Mouse (Mus musculus) midbrain, embryonic 12.5 days (tissue): ENCODE measurements around the gene Rbp3. TPM values are rescaled to one million over a fixed set of nuclear protein-coding genes. Genes with fewer than 3 reads are reported as not detected.

Experiments used
- ATAC-seq: fragments of 200-750 bp; cut with Nextera tagmentation; 2 replicates; pipeline ENCODE4 v1.8.0; 2017; ENCODE audit warnings: low read depth, moderate TSS enrichment, moderate library complexity; ENCODE audit not compliant: low FRiP score
- H3K27ac ChIP-seq: fragments of 300-500 bp; sonication (generic); replicated peaks from 2 replicates; pipeline ENCODE4 v1.5.1; 2016; ENCODE audit warnings: mild to moderate bottlenecking
- H3K27me3 ChIP-seq: fragments of 300-500 bp; sonication (generic); 2 replicates; pipeline ENCODE4 v1.6.1; 2016; ENCODE audit warnings: mild to moderate bottlenecking
- H3K36me3 ChIP-seq: fragments of 300-500 bp; sonication (generic); 2 replicates; pipeline ENCODE4 v1.6.1; 2016
- H3K4me1 ChIP-seq: fragments of 300-500 bp; sonication (generic); 2 replicates; pipeline ENCODE4 v1.6.1; 2016
- H3K4me2 ChIP-seq: fragments of 300-500 bp; sonication (generic); replicated peaks from 2 replicates; pipeline ENCODE4 v1.6.1; 2016; ENCODE audit warnings: mild to moderate bottlenecking, moderate library complexity
- H3K4me3 ChIP-seq: fragments of 300-500 bp; sonication (generic); 2 replicates; pipeline ENCODE4 v1.5.1; 2016; ENCODE audit warnings: mild to moderate bottlenecking
- H3K9ac ChIP-seq: fragments of 300-500 bp; sonication (generic); replicated peaks from 2 replicates; pipeline ENCODE4 v1.6.1; 2016; ENCODE audit warnings: mild to moderate bottlenecking, moderate library complexity
- H3K9me3 ChIP-seq: fragments of 300-500 bp; sonication (generic); 2 replicates; pipeline ENCODE4 v1.6.1; 2016; ENCODE audit warnings: mild to moderate bottlenecking
- WGBS: fragments of 180-500 bp; shearing (Covaris S2); methylation state at CpG from one replicate; pipeline ENCODE4 v1.1.7; 2016; 5-methylcytosine and 5-hydroxymethylcytosine counted together
- polyA plus RNA-seq: library from polyadenylated mRNA; unstranded; fragments of >200 nt; fragmentation: Nextera tagmentation; extraction: Ambion mirVana; gene quantifications from 2 replicates; pipeline ENCODE4 v1.2.1, GENCODE M21; 2016

The Rbp3 gene
- polyA plus RNA-seq, 1 experiment from 2014 or later: 0.09 TPM

DNA sequence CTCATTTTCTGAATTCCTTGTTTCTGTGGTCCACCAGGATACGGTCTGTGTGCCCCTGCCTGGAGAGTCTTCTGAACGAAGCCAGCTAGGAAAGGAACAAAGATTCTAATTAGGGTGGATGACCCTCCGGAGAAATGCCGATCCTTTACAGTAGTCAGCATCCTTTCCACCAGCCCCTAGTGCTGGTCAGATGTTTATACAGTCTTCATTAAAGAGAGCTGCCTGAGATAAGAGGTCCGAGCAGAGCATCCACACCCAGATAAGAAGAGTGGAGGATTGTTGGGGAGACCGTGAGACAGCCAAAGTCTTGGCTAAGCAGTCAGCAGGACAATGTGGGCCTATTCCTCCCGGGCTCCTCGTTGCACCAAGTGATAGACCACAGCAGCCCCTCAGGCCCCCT is 13.1 kb upstream of the Rbp3 start, which contains the start of gene Gdf2:
TSS of gene Gdf2 (plus strand) at position 301 of the 400 bp plus-strand sequence.
- Histone ChIP-seq H3K36me3 (no peaks in the 10 kb centered on the region), H3K9me3 (no peaks in the 10 kb centered on the region), H3K9ac (no peak within 1 kb of the TSS), H3K4me2 (no peak within 1 kb of the TSS), H3K4me1 (0 out of 2 replicates have a peak, but pooled peaks cover 3% of the 10 kb centered on the region), H3K27me3 (no peaks in the 10 kb centered on the region), H3K4me3 (no peak within 1 kb of the TSS), H3K27ac (no peak within 1 kb of the TSS)
- WGBS: 81% methylated on average over 8 of the region's 8 CpGs
- ATAC-seq: no peak

GRCm38 (mm10) chr14:33942222-33942621 is 11.6 kb upstream of the Rbp3 start:
- H3K27ac ChIP-seq: no peak overlapping the region
- no peak for ATAC-seq
- no peak overlapping the region for H3K4me3 ChIP-seq
- 76% methylated on average over 5 of the region's 5 CpGs for WGBS
- no peaks in the 10 kb centered on the region for H3K9me3 ChIP-seq
- no peaks in the 10 kb centered on the region for H3K27me3 ChIP-seq
- H3K36me3 ChIP-seq: no peaks in the 10 kb centered on the region
- H3K4me2 ChIP-seq: no peak overlapping the region
- H3K9ac ChIP-seq: no peak overlapping the region
- H3K4me1 ChIP-seq: 0 out of 2 replicates have a peak, but pooled peaks cover 3% of the 10 kb centered on the region

DNA sequence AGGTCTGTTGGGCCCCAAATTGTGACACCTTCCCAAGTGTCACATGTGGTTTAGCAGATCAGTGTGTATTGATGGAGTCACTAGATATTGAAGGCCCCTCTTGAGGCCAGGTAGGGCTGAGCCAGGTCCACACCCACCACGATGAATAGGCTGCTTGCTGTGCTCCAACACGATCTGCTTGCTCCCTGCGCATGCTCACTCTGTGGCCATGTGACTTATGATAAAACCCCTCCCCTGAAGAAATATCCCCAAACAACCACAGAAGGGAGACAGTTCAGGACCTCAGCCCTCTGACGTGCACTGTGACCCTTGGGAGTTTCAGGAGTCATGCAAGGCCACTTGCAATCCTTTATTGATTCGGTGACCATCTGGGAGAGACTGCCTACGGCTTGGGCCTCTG is 7.7 kb upstream of the Rbp3 start:
- no peaks in the 10 kb centered on the region for H3K27me3 ChIP-seq
- H3K9me3 ChIP-seq: no peaks in the 10 kb centered on the region
- H3K4me2 ChIP-seq: no peak overlapping the region
- no peak overlapping the region for H3K9ac ChIP-seq
- no peak overlapping the region for H3K4me3 ChIP-seq
- ATAC-seq: no peak
- no peak overlapping the region for H3K27ac ChIP-seq
- no peaks in the 10 kb centered on the region for H3K36me3 ChIP-seq
- no peaks in the 10 kb centered on the region for H3K4me1 ChIP-seq
- 84% methylated on average over 6 of the region's 6 CpGs for WGBS

DNA sequence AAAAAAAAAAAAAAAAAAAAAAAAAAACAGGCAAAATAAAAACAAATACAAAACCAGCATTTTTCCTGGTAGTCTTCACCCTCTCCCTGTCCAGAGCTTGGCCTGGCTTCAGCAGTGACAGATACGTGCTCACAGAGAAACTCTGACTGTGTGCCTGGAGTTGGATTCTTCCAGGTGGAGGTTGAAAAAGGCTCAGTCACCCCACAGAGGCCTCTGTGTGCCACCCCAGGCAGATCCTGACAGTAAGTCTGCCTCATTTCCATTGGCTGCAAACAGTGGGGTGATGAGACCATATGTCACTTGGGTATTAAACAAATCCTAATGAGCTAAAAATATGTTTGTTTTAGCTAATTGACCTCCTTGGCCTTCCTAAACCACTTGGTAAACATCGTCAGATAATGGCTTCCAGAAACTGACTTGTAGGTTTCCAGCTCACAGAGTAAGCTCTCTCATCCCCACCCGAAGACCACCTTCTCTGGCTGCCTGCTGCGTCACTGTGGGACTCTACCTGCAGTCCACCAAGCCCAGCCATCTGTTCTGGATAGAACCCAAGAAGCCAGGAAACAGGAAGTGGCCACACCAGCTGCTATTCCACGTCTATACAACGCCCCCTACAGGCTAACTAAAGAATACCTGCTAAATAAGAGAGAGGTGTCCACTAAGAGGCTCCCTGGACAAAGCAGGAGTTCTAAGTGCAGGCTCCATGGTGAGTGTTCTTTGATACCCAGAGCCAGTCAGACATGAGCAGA is 1.4 kb upstream of the Rbp3 start:
- ATAC-seq: no peak
- Histone ChIP-seq H3K27me3 (no peaks in the 10 kb centered on the region), H3K4me2 (no peak overlapping the region), H3K4me1 (no peaks in the 10 kb centered on the region), H3K9ac (no peak overlapping the region), H3K9me3 (no peaks in the 10 kb centered on the region), H3K36me3 (no peaks in the 10 kb centered on the region), H3K4me3 (no peak overlapping the region), H3K27ac (no peak overlapping the region)
- 58% methylated on average over 6 of the region's 6 CpGs for WGBS

DNA sequence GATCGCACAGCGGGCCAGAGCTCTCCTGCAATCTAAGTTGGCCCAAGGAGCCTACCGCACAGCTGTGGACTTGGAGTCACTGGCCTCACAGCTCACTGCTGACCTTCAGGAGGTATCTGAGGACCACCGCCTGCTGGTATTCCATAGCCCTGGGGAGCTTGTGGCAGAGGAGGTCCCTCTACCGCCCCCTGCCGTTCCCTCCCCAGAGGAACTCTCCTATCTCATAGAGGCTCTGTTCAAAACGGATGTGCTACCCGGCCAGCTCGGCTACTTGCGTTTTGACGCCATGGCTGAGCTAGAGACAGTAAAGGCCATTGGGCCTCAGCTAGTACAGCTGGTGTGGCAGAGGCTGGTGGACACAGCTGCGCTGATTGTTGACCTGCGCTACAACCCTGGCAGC is 2.3 kb downstream of the Rbp3 start:
- no peak overlapping the region for H3K4me2 ChIP-seq
- H3K9me3 ChIP-seq: no peaks in the 10 kb centered on the region
- H3K27ac ChIP-seq: no peak overlapping the region
- H3K4me1 ChIP-seq: no peaks in the 10 kb centered on the region
- H3K9ac ChIP-seq: no peak overlapping the region
- H3K36me3 ChIP-seq: no peaks in the 10 kb centered on the region
- H3K4me3 ChIP-seq: no peak overlapping the region
- H3K27me3 ChIP-seq: no peaks in the 10 kb centered on the region
- WGBS: 83% methylated on average over 13 of the region's 13 CpGs
- ATAC-seq: no peak

DNA sequence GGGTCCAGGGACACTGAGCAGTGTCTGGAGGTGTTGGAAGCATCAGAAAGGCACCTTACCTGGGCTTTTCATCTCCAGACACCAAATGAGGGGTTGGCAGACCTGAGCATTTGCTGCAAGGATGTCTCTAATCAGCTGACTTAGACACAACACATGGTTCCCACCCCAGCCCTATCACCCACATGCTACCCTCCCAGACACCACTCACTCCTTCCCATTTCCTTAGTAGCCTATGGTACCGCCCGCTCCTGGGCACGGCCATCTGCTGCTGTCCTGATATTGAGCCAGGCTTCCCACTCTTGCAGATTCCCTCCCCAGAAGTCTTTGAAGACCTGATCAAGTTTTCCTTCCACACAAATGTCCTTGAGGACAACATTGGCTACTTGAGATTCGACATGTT is 4.4 kb downstream of the Rbp3 start:
- H3K4me3 ChIP-seq: no peak overlapping the region
- ATAC-seq: no peak
- H3K9me3 ChIP-seq: no peaks in the 10 kb centered on the region
- no peaks in the 10 kb centered on the region for H3K4me1 ChIP-seq
- H3K9ac ChIP-seq: no peak overlapping the region
- no peaks in the 10 kb centered on the region for H3K36me3 ChIP-seq
- H3K4me2 ChIP-seq: no peak overlapping the region
- H3K27me3 ChIP-seq: no peaks in the 10 kb centered on the region
- no peak overlapping the region for H3K27ac ChIP-seq
- WGBS: 89% methylated on average over 4 of the region's 4 CpGs

DNA sequence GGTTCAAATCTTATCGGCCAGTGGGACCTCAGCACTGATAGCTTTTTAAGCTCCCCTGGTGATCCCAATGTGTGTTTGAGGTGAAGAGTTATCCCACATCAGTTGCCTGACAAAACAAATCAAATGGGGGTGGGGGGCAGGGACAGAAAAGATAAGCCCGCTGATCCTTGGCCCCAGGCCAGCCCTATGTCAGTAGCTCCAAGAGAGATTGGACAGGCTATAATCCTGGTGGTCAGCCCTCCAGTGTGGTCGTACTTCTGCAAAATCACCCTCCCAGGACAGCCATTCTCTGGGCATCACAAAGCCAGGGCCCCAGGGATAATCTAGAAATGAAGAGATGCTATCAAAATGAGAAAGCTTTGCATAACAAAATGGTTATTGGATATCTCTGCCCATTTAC is 5.0 kb downstream of the Rbp3 start:
- no peaks in the 10 kb centered on the region for H3K9me3 ChIP-seq
- no peak overlapping the region for H3K4me2 ChIP-seq
- ATAC-seq: no peak
- H3K27me3 ChIP-seq: no peaks in the 10 kb centered on the region
- H3K36me3 ChIP-seq: no peaks in the 10 kb centered on the region
- H3K27ac ChIP-seq: no peak overlapping the region
- no peaks in the 10 kb centered on the region for H3K4me1 ChIP-seq
- WGBS: 68% methylated on average over 3 of the region's 3 CpGs
- H3K4me3 ChIP-seq: no peak overlapping the region
- no peak overlapping the region for H3K9ac ChIP-seq

DNA sequence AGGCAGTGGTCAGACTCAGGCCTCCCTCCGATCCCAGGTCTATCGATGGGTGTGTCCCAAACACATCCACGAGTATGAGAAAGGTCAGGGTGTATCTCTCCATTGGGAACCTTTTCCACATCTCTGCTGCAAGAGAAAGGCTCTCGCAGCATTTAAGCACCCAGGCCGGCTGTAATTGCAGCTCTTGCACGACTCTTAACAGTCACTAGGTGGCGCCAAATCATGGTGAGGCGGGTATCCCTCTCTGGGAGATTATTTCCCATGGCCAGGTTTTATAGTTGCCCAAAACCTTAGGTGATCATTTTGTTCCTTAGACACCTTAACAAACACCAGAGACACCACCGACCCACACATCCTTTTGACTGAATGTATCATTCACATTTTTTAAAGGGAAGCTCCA is 5.5 kb downstream of the Rbp3 start:
- 16% methylated on average over 9 of the region's 9 CpGs for WGBS
- H3K27me3 ChIP-seq: no peaks in the 10 kb centered on the region
- no peak overlapping the region for H3K4me2 ChIP-seq
- H3K4me3 ChIP-seq: no peak overlapping the region
- no peaks in the 10 kb centered on the region for H3K9me3 ChIP-seq
- ATAC-seq: peak; percentile 38; the same call in 1 of the 2 replicates
- no peak overlapping the region for H3K9ac ChIP-seq
- no peak overlapping the region for H3K27ac ChIP-seq
- no peaks in the 10 kb centered on the region for H3K4me1 ChIP-seq
- H3K36me3 ChIP-seq: no peaks in the 10 kb centered on the region

DNA sequence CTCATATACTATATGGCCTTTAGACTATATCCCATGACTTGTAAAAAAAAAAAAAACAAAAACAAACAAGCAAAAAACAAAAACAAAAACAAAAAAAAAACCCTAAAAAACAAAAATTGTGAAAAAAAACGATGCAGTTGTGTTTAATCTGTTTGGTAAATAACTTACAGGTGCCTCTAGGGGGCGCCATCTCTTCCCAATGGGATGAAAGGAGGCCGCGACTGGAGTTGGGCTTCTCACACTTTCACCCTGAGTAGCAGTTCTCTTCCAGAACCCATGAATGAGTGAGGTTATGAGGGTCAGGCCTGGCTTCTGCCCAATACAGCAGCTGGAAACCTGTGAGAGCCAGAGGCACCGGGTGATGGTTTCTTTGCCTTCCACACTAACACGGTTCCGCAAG is 11.9 kb downstream of the Rbp3 start:
- Histone ChIP-seq H3K36me3 (no peaks in the 10 kb centered on the region), H3K9me3 (no peaks in the 10 kb centered on the region), H3K27ac (no peak overlapping the region), H3K9ac (no peak overlapping the region), H3K4me1 (no peaks in the 10 kb centered on the region), H3K4me3 (no peak overlapping the region), H3K27me3 (no peaks in the 10 kb centered on the region), H3K4me2 (no peak overlapping the region)
- ATAC-seq: no peak
- 72% methylated on average over 7 of the region's 7 CpGs for WGBS

- Histone ChIP-seq H3K4me1 (no peaks in the 10 kb centered on the region), H3K4me2 (no peak overlapping the region), H3K9me3 (no peaks in the 10 kb centered on the region), H3K9ac (no peak overlapping the region), H3K27ac (no peak overlapping the region), H3K36me3 (no peaks in the 10 kb centered on the region), H3K4me3 (no peak overlapping the region), H3K27me3 (no peaks in the 10 kb centered on the region)
- WGBS: 46% methylated on average over 7 of the region's 7 CpGs
- no peak for ATAC-seq
Observed at GRCm38 (mm10) chr14:33972679-33973078, 18.9 kb downstream of the Rbp3 start.

DNA sequence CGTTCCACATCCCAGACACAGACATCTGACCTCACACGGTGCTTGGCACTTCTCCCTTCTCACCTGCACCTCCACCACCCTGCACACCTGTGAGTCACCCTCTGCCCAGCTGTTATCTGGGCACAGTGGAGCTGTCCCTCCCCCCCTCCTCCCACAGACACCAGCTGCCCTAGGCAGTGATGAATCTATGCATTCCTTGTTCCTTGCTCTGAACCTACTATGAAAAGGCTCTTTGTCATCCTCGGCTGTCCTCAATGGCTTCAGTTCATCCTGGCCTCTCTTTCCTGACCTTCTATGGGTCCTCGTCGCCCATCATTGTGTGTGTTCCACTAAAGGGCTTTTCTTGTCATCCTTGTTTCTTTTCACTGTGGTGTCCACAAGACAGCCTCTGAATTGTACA is 20.9 kb downstream of the Rbp3 start:
- 58% methylated on average over 5 of the region's 5 CpGs for WGBS
- Histone ChIP-seq H3K36me3 (no peaks in the 10 kb centered on the region), H3K4me3 (no peak overlapping the region), H3K4me2 (no peak overlapping the region), H3K4me1 (peaks cover 8% of the 10 kb centered on the region; the same call in 1 of the 2 replicates), H3K9ac (no peak overlapping the region), H3K27ac (no peak overlapping the region), H3K27me3 (peaks cover 12% of the 10 kb centered on the region), H3K9me3 (no peaks in the 10 kb centered on the region)
- no peak for ATAC-seq

GRCm38 (mm10) chr14:33977748-33978147 is 23.9 kb downstream of the Rbp3 start:
- Histone ChIP-seq H3K4me1 (peaks cover 8% of the 10 kb centered on the region; the same call in 1 of the 2 replicates), H3K27ac (no peak overlapping the region), H3K4me3 (no peak overlapping the region), H3K4me2 (no peak overlapping the region), H3K36me3 (no peaks in the 10 kb centered on the region), H3K9me3 (no peaks in the 10 kb centered on the region), H3K9ac (no peak overlapping the region), H3K27me3 (peaks cover 12% of the 10 kb centered on the region)
- ATAC-seq: no peak
- WGBS: 41% methylated on average over 7 of the region's 7 CpGs
